Mouse (Mus musculus) kidney, adult 10 weeks (tissue): ENCODE data around the gene Caskin1. TPM values are rescaled to one million over a fixed set of nuclear protein-coding genes. Genes with fewer than 3 reads are reported as not detected.

Source experiments
- polyA plus RNA-seq: library from polyadenylated mRNA; stranded (reverse); fragments of 350-450 nt; fragmentation: Illumina TruSeq; extraction: RNeasy Lipid Tissue Mini Kit (QIAGEN cat#74804); gene quantifications from one replicate; pipeline ENCODE4 v1.2.3, GENCODE M21; 2014; ENCODE audit warnings: low read depth, low replicate concordance

Gene Caskin1
- polyA plus RNA-seq: not detected

GRCm38 (mm10) chr17:24488186-24488661, at the start of gene Caskin1:
Caskin1 (plus strand) TSS chr17:24488601.

GRCm38 (mm10) chr17:24442632-24443155, 45.7 kb upstream of the Caskin1 start, which contains the start of gene Dnase1l2:
Dnase1l2 (minus strand) TSS chr17:24443105.

GRCm38 (mm10) chr17:24469910-24470602, 18.3 kb upstream of the Caskin1 start, which contains the start of the genes E4f1 and Pgp:
E4f1 (minus strand) TSS chr17:24470313.
Pgp (plus strand) TSS chr17:24470392.

GRCm38 (mm10) chr17:24473612-24474275, 14.7 kb upstream of the Caskin1 start, which contains the start of gene Bricd5:
Bricd5 (plus strand) TSS chr17:24473884.

GRCm38 (mm10) chr17:24478663-24479380, 9.6 kb upstream of the Caskin1 start, which contains the start of gene Mlst8:
Mlst8 (minus strand) TSS chr17:24479078.

GRCm38 (mm10) chr17:24527723-24528559, 39.5 kb downstream of the Caskin1 start, which contains the start of gene Traf7:
Traf7 (minus strand) TSS chr17:24527938.

GRCm38 (mm10) chr17:24534160-24534718, 45.8 kb downstream of the Caskin1 start, which contains the start of gene Rab26:
Rab26 (minus strand) TSS chr17:24534210.

GRCm38 (mm10) chr17:24549618-24550415, 61.4 kb downstream of the Caskin1 start, which contains the start of gene Pkd1:
Pkd1 (plus strand) TSS chr17:24549834.

Other genes starting within 250 kb of the Caskin1 start
- gene Ccnf, start 237.1 kb upstream of the Caskin1 start, polyA plus RNA-seq: not detected
- gene Abca17, start 137.5 kb upstream of the Caskin1 start, polyA plus RNA-seq: 0.53 TPM
- 18.1 TPM for gene Abca3, start 136.7 kb upstream of the Caskin1 start, polyA plus RNA-seq
- gene Rnps1, start 74.0 kb upstream of the Caskin1 start, polyA plus RNA-seq: 33.1 TPM
- gene Eci1, start 62.0 kb upstream of the Caskin1 start, polyA plus RNA-seq: 43.3 TPM
- 0.57 TPM for gene Dnase1l2, start 45.5 kb upstream of the Caskin1 start, polyA plus RNA-seq
- gene E4f1, start 18.3 kb upstream of the Caskin1 start, polyA plus RNA-seq: 0.40 TPM
- gene Pgp, start 18.2 kb upstream of the Caskin1 start, polyA plus RNA-seq: 14.7 TPM
- not detected for gene Bricd5, start 14.7 kb upstream of the Caskin1 start, polyA plus RNA-seq
- 2.4 TPM for gene Mlst8, start 9.5 kb upstream of the Caskin1 start, polyA plus RNA-seq
- 1.9 TPM for gene Traf7, start 39.3 kb downstream of the Caskin1 start, polyA plus RNA-seq
- not detected for gene Rab26, start 45.6 kb downstream of the Caskin1 start, polyA plus RNA-seq
- gene Pkd1, start 61.2 kb downstream of the Caskin1 start, polyA plus RNA-seq: 4.7 TPM
- 11.8 TPM for gene Tsc2, start 144.0 kb downstream of the Caskin1 start, polyA plus RNA-seq
- gene Nthl1, start 144.1 kb downstream of the Caskin1 start, polyA plus RNA-seq: 0.28 TPM
- 11.1 TPM for gene Slc9a3r2, start 161.7 kb downstream of the Caskin1 start, polyA plus RNA-seq
- gene Npw, start 169.9 kb downstream of the Caskin1 start, polyA plus RNA-seq: not detected
- gene Zfp598, start 181.1 kb downstream of the Caskin1 start, polyA plus RNA-seq: 1.0 TPM
- 0.32 TPM for gene Syngr3, start 201.4 kb downstream of the Caskin1 start, polyA plus RNA-seq
- gene Gfer, start 207.6 kb downstream of the Caskin1 start, polyA plus RNA-seq: 9.9 TPM
- 1.4 TPM for gene Noxo1, start 207.6 kb downstream of the Caskin1 start, polyA plus RNA-seq
- gene Tbl3, start 219.1 kb downstream of the Caskin1 start, polyA plus RNA-seq: not detected
- not detected for gene Rnf151, start 229.5 kb downstream of the Caskin1 start, polyA plus RNA-seq
- gene Rps2, start 229.5 kb downstream of the Caskin1 start, polyA plus RNA-seq: 425 TPM
- 205 TPM for gene Ndufb10, start 235.9 kb downstream of the Caskin1 start, polyA plus RNA-seq
- not detected for gene Rpl3l, start 239.2 kb downstream of the Caskin1 start, polyA plus RNA-seq
- gene Msrb1, start 248.0 kb downstream of the Caskin1 start, polyA plus RNA-seq: 5.7 TPM